Mouse (Mus musculus): ENCODE measurements around the gene Kcna7.

Kcna7 gene

GRCm38 (mm10) chr7:45419859-45420614, 14.6 kb downstream of the Kcna7 start:
- DNase-seq (ENCODE audit: extremely low read depth, low read depth, low spot score): no peak

GRCm38 (mm10) chr7:45420615-45420919, 15.1 kb downstream of the Kcna7 start, which contains the start of gene Lhb:
Gene Lhb, plus strand, starts transcription at chr7:45420820.
- DNase-seq (ENCODE audit: extremely low read depth, low read depth, low spot score): no peak

GRCm38 (mm10) chr7:45421194-45421593, 15.7 kb downstream of the Kcna7 start:
- no peak for DNase-seq (ENCODE audit: extremely low read depth, low read depth, low spot score)

DNA sequence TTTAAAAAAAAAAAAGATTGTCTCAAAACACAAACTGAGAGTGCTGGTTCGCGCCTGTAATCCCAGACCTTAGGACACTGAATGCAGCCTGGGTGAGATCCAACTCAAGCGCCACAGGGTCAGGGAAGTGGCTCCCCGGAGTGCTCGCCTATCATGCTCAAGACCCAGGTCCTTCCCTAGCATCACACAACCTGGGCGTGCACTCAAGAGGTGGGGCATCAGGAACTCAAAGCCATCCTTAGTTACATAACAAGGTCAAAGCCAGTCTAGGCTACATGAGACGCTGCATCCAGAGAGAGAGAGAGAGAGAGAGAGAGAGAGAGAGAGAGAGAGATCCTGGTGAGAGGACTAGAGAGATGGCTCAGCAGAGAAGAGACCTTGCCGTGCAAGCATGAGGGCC, 21.1 kb downstream of the Kcna7 start:
- DNase-seq (ENCODE audit: extremely low read depth, low read depth, low spot score): no peak

- DNase-seq (ENCODE audit: extremely low read depth, low read depth, low spot score): no peak
Observed at GRCm38 (mm10) chr7:45433835-45434202, 28.4 kb downstream of the Kcna7 start.

GRCm38 (mm10) chr7:45434203-45435015, 29.0 kb downstream of the Kcna7 start, which contains the start of gene Gys1:
Gene Gys1, plus strand, starts transcription at chr7:45434844.
- DNase-seq (ENCODE audit: extremely low read depth, low read depth, low spot score): peak; percentile 99

GRCm38 (mm10) chr7:45435038-45435437, 29.6 kb downstream of the Kcna7 start:
- DNase-seq (ENCODE audit: extremely low read depth, low read depth, low spot score): no peak

GRCm38 (mm10) chr7:45436444-45436843, 31.0 kb downstream of the Kcna7 start:
- no peak for DNase-seq (ENCODE audit: extremely low read depth, low read depth, low spot score)

DNA sequence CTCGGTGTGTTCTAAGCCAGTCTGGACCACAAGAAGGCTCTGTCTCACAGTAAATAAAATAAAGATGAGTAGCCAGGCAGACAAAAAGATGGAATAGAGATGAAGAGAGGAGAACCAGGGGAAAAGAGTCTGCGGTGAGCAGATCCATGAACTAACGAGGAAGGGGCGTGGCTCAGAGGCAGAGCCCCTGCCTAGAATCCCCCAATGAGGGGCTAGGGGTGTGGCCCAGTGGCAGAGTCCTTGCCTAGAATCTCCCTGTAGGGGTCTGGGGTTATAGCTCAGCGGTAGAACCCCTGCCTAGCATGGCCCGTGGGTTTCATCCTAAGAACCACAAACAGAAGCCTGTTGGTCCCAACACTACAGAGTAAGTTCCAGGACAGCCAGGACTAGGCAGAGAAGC, 31.6 kb downstream of the Kcna7 start:
- no peak for DNase-seq (ENCODE audit: extremely low read depth, low read depth, low spot score)

GRCm38 (mm10) chr7:45437521-45438276, 32.2 kb downstream of the Kcna7 start, which contains the start of gene Ruvbl2:
Gene Ruvbl2, minus strand, starts transcription at chr7:45438096.
- no peak for DNase-seq (ENCODE audit: extremely low read depth, low read depth, low spot score)

DNA sequence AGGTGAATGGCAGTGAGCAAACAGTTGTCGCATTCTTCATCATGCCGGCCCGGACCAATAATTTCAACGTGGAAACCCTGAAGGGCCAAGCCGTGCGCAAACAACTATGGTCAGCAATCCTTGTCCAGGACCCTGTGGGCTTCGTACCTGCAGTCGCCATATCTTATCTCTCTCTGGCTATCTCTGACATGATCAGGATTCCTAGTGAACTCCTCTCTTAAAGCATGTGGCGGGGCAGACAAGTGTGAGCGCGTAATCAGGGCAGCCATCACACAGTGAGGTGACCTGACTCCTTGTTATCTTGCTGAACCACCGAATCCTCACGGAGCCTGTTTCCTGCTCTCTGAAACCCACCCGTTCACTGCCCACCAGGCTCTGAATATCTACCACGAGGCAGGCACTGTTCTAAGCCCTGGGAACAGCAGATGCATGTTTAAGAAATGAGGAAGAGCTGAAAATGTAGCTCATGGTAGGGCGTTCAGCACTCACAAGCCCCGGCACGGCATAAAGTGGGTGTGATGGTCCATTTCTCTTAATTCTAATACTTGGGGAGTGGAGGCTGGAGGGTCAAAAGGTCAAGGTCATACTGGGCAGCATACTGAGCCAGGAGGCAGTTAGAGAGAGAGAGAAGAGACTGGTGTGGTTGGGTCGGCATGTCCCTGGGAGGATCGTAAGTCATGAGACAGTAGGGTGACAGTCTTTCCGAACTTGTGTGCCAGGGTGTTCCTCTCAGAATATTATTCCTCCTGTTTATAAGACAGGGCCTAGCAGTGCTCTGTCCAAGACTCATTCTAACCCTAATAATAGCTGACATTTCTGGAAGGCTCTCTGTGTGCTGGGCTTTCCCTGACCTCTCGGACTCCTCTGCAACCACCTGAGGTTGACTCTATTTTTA, 38.3 kb downstream of the Kcna7 start:
- DNase-seq (ENCODE audit: extremely low read depth, low read depth, low spot score): no peak

GRCm38 (mm10) chr7:45446589-45446988, 41.1 kb downstream of the Kcna7 start:
- no peak for DNase-seq (ENCODE audit: extremely low read depth, low read depth, low spot score)

DNA sequence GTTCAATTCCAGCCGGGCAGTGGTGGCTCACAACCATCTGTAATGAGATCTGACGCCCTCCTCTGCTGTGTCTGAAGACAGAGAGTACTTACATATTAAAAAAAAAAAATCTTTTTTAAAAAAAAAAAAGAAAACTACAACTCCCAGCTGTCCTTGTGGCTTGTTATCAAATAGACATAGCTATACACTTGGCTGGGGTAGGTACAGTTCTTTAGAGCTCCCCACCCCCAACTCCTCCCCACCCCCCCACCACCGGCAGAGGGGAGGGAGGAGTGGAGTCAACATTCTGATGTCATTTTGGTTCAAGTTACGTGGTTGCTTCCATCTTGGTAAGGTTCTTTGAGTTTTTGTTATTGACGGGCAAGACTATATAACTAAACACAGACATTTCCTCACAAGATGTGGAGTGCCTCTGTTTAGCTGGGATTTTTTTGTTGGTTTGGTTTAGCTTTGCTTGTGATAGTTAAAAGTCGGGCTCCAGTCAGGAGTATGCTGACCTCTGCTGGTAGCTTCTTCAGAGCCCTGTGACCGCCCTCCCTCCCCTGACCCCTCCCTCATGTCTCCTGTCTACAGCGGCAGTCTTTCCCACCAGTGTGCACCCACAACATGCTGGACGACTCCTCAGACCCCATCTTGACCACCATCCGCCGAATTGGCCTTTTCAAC, 42.0 kb downstream of the Kcna7 start:
- DNase-seq (ENCODE audit: extremely low read depth, low read depth, low spot score): no peak

GRCm38 (mm10) chr7:45449974-45450373, 44.5 kb downstream of the Kcna7 start:
- no peak for DNase-seq (ENCODE audit: extremely low read depth, low read depth, low spot score)

- no peak for DNase-seq (ENCODE audit: extremely low read depth, low read depth, low spot score)
Observed at GRCm38 (mm10) chr7:45451344-45451982, 46.0 kb downstream of the Kcna7 start.

DNA sequence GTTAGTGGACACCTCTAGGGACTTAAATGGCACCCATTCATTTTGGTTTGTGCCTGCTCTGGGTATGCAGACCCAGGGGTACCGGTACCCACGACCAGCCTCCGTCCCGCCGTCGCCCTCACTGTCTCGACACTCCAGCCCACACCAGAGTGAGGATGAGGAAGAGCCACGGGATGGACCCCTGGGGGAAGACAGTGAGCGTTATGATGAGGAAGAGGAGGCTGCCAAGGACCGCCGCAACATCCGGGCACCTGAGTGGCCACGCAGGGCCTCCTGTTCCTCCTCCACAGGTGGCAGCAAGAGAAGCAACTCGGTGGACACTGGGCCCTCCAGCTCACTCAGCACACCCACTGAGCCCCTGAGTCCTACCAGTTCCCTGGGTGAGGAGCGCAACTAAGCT, 49.5 kb downstream of the Kcna7 start:
- no peak for DNase-seq (ENCODE audit: extremely low read depth, low read depth, low spot score)

DNA sequence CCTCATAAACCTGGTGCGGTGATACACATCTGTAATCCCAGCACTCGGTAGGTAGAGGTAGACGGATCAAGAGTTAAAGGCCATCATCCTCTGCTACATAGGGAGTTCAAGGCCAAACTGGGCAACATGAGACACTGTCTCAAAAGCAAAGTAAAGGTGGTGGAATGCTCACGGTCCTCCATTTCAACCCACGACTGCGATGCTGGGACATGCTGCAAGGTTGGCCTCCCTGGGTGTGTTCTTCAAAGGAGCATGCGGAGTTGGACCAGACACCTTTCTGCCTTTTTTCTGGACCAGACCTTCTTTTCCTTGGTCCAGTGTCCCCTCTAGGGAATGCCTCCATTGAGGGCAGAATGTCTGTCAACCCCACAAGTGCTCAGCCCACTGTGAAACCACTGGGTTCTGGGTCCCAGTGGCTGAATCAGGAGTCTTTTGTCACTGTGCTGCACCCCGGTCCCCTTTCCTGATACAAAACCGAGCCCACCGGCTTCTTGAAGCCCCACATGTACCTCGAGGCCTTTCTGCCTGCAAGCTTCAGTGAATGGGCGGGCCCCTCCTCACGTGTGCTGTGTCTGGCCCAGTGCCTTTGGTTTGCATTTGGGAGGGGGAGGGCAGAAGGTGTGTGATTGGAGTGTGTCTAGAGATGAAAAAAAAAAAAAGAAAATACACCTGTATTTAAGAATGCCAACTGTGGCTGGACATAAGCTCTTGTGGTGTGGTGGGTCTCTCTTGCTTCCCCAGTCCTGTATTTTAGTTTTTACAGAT, 50.7 kb downstream of the Kcna7 start:
- DNase-seq (ENCODE audit: extremely low read depth, low read depth, low spot score): no peak

DNA sequence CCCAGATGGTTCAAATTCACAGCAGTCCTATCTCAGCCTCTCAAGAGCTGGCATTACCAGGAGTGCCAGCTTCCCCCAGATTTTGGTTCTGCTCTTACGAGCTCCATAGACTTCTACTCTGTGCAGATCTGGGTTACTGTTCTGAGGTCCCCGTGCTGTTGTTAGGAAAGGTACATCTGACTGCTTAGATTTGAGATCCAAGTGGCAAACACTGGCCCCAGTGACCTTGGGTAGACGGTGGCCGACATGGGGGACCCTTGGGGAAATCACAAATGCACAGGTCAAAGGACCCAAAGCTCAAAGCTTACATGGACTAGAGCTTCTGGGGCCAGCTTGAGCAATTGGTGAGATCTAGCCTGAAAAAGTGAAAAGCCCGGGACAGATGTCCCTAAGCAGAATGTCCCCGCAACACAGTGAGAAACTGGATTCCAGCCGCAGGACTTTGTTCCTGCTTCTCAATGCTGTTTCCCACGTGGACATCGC, 51.3 kb downstream of the Kcna7 start:
- no peak for DNase-seq (ENCODE audit: extremely low read depth, low read depth, low spot score)

All from fat pad, adult 2 months (tissue).